Mouse (Mus musculus) thymus, adult 18-20 months (tissue): Measurements from ENCODE around the gene Castor2.

Source experiments
- DNase-seq, 2 experiments: peaks; one replicate each; pipeline ENCODE4 v3.0.0; 2022; ENCODE audit warnings: mixed read lengths in 2 of 2

Gene Castor2

DNA sequence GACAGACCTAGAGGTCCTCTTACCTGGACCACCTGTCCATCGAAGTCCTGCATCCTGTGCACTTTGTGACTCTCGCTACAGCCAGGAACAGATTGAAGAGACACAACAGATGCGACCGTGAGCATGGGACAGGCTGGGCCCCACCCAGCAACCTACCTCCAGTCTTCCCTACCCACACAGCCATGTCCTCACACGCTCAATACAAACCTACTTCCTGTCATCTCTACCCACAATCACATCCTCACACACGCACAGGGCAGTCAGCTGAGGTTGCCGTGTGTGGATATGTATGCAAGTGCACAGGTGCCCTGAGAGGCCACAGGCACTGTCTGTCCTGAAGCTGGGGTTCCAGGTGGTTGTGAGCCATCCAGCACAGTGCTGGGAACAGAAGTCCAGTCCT is 67.1 kb downstream of the Castor2 start:
- no peak for DNase-seq

DNA sequence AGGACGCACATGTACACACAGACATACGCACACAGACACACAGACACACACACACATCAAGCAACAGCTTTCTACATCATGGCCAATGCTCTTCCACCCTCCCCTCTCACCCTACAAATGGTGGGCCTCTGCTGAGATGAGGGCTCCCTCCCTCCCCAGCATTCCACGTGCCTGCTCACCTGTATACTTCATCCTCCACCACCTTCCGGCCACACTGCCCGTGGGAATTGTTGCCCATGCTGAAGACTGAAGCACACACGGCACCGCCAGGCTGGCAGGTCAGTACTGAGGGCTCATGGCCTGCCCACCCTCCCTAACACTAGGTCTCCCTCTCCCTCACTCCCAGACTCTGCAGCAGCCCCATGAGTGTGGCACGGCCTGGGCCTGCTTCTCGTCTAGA is 68.5 kb downstream of the Castor2 start:
- DNase-seq = no peak

DNA sequence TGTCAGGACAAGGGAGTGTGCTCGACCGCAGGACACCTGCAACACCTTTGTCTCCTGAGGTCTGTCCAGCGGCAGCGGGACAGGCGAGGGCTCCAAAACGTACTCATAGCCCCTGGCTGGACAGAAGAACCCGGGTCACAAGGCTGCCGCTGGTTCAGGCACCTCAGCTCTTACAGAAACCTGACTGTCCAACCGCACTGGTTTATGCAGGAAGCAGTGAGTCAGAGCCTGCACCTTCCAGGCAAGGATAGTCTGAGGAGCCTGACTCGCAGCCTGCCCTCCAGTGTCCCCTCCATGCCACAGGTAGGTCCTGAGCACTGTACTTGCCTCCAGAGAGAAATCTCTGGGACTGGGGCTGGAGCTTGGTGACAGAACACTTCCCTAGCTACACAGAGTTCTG is 69.7 kb downstream of the Castor2 start:
- DNase-seq = no peak

DNA sequence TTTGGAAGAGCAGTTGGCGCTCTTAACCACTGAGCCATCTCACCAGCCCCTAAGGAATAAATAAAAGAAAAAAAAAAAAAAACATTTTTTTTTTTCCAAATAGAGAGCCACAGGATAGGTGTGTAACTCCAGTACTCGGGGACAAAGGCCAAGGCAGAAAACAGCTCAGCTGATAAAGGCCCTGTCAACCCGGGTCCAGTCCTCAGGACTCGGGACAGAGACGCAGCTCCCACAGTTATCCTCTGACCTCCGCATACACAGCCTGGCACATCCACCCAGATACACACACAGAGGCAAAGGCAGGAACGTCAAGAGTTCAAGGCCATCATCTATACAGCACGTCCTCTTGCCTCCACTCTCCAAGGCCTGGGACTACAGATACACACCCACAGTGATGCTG is 70.7 kb downstream of the Castor2 start:
- no peak for DNase-seq

DNA sequence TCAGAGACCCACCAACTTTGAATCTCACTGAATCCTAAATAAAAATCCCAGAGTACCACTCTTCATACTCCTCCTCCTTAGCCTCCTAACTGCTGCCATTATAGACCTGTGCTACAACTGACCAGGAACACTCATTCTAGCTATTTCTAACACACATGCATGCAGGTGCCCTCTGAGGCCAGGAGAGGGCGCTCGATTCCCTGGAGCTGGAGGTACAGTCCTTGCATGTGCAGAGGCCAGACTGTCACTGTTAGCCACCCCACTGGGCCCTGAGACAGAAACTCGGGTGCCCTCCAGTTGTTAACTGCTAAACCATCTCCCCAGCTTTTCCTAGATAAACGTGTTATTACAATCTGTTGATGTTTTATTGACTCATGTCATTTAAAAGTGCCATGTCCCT is 73.7 kb downstream of the Castor2 start:
- no peak for DNase-seq

DNA sequence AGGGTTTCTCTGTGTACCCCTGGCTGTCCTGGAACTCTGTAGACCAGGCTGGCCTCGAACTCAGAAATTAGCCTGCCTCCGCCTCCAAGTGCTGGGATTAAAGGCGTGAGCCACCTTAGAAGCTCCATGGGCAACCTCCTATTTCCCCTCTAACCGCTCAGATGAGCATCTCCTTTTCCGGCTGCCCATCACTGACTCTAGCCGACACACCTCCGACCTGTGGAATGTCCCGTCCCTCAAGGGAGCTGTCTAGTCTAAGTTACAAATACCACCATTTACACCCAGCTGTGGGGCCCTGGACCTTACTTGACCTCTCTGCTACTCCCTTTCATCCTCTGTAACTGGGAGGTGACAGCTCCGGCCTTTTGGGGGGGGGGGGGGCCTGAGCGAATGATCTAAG is 76.2 kb downstream of the Castor2 start:
- DNase-seq = no peak

DNA sequence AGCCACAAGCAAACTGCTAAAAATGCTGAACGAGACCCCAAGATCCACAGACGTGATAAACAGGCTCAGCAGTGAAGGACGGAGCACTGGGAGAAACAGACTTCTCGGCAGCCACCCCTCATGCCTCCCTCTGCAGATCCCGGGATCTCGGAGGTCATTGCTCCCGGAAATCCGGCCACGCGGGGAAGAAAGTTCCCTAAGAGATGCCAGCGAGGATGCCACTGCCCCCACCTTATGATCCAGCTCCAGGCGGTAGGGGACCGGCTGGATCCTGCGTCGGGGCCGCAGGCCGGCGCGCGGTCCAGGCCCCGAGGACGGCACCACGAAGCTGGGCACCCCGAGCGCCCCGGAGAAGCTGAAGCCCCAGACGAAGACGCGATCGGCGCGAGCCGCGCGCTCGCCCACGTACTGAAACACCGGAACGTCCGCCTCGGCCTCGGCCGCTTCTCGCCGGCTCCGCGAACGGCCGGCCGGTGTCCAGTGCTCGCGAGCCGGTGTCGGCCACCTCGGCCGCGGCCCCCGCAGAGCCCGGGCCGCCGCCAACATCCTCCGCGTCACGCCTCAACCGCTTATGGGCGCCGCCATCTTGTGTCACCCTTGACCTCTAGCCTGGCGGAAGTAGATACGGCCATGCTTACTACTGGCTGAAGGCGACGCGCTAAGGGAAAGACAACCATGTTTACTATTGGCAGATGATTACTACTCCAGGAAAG is 76.8 kb downstream of the Castor2 start, which contains the start of gene Rcc1l:
Gene Rcc1l, minus strand, starts transcription at position 606 of the 713 bp plus-strand sequence.
- peak; percentile 58 to 77 for DNase-seq

DNA sequence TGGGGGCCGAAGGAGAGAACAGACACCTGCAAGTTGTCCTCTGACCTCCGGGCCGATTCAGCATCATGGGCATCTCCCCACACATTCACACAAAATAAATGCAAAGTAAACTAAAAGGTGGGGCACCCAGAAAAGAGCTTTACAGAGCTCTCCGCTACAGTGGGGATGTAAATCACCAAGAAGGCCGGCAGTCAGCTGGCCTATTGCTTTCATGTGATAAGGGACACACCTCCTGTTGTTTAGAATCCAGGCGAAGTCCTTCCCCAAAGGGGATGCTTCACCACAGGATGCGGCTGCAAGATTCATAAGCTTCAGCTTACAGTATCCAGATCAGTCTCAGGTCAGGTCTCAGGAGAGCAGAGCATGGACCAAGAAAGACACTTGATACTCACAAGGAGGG is 79.0 kb downstream of the Castor2 start:
- DNase-seq = no peak

DNA sequence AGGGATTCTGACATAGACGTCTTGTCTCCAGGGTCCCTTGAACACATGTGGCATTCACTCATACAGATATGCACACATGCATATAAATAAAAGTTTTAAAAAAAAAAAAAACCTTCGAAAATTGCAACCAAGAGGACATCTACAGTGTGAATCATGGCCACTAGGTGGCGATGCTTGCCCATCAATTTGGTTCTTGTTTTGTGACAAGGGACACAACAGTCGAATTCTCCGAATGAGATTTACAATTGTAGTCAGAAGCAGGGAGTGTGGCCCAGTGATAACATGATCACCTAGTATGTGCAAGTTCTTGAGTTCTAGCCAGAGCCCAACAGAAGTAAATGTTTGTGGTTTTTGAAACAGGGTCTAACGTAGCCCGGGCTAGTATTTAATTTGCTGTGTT is 80.4 kb downstream of the Castor2 start:
- DNase-seq = peak; percentile 48 to 67

DNA sequence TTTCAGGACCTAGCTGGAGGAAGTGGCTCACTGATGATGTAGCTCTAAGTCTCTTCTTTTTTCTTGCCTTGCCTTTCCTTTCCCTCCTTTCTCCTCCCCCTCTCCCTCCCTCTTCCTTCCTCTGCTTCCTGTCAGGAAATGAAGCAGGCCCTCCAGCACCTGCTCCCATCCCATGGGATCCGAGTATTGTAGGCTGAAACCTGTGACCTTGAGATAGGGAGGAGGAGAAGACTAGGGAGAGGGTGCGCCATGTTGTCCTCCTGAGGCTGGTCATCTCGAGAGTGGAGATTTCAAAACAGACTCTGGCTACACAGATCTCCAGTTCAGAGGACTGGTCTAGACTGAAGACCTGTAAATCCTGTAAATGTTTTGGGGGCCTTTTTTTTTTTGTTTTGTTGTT is 82.7 kb downstream of the Castor2 start:
- no peak for DNase-seq

DNA sequence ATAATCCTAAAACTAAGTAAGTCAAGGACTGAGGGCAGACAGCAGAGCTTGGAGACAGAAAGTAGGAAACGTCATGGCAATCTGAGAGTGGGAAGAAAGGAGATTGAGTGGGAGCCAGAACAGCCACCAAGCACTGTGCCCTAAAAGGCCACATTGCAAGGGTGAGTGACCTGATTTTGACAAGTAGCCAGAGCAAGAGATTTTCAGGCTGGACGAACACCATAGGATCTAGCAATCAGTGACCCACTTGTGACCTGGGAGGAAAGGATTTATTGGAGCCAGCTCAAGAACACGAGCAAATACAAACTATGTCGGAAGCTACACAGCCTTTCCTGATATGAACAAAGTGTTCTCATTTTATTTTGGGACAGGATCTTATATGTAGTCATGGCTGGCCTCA is 83.2 kb downstream of the Castor2 start:
- no peak for DNase-seq

DNA sequence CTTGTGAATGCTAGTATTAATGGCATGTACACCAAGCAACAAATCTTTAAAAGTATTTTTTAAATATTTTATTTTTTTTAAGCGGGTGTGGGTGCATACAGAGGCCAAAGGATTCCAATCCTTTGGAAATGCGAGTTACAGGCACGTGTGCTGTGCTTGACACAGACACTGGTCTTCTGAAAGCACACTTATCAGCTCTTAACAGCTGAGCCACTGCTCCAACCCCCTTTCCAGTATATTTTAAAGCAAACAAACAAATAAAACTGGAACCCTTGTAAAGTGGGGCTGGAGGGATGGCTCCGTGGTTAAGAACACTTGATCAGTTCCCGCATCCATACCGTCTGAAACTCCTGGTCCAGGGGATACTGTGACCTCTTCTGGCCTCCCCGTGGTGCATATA is 83.7 kb downstream of the Castor2 start:
- no peak for DNase-seq

DNA sequence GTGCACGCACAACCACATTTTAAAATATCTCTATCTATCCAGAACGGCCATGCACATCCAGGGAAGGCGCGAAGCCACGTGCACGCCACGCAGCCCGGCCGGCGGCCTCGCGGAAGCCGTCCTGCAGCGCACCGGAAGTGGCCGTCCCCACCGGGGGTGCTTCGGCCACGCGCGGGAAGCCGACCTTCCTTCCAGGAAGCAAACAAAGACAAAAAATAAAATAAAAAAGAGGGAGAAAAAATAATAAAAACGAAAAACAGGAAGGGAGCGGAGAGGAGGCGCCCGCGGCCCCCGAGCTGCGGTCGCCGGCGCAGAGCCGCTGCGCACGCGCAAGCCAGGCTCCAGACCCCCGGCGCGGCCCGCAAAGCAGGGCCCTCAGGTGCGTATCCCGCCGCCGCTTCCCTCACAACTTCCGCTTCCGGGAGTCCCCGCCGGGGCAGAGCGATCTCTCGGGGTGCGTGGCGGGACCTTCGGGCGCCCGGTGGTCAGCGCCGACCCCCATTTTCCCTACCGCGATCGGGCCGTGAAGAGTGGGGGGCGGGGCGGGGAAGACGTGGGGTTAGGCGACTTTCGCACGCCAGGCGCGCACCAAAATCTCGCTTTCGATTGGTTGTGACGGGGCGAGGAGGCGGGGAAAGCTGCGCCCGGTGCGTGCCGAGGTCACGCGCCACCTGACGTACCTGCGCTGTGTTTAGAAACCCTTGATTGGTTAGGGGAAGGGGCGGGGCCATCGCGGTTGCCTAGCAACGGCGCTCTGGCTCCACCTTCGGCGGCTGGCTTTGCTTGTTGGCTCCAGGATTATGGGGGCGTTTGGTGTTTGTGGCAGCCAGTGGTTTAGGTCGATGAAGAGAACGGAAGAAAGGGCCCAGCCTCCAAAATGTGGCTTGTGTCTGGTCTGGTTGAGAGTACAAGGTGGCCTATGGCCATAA is 84.6 kb downstream of the Castor2 start, which contains the start of gene Gtf2ird2:
Gene Gtf2ird2, plus strand, starts transcription at position 140 of the 929 bp plus-strand sequence.
- peak; percentile 98 to 99 for DNase-seq

DNA sequence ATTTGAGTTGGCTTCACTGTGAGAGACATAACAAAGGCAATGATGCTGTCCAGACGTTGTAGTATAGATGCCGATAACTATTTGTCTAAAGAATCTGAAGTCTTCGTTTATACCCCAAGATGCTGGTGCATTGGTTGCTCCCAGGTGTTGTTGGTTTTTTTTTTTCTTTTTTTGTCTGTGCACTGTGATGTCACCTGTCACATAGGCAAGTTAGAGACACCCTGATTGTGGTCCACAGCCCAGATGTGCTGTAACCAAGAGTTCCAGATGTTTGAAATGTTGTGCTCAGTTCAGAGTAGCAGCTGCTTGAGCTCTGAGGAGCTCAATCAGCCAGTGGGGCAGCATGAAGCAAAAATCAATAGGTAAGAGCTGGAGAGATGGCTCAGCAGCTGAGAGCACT is 86.5 kb downstream of the Castor2 start:
- DNase-seq = no peak

DNA sequence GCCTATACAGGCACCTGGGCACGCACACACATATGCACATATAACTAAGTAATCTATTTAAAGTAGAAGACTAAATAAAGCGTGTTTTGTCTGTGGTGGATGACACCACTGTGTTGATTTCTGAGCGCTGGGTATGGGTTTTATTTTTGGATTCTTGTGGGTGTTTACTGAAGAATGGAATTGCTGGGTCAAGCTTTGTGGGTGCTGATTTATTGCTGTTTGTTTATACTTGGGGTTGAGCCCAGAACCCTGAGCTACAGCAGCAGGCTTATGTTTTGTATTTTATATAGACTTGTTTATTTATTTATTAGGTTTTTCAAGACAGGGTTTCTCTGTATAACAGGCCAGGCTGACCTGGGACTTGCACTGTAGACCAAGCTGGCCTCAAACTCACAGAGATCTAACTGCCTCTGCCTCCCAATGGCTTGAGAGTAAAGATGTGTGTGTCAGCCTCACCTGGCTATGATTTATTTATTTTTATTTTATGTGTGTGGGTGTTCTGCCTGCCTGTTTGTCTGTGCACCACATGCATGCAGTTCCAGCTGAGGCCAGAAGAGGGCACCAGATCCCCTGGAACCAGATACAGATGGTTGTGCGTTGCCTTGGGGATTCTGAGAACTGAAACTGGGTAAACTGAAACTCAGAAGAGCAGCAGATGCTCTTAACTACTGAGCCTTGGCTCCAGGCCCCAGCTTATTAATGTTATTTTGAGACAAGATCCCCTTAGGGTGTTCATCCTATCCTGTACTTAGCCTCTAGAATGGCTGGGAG is 87.6 kb downstream of the Castor2 start:
- DNase-seq = peak in 1 of 2 experiments; percentile 38

DNA sequence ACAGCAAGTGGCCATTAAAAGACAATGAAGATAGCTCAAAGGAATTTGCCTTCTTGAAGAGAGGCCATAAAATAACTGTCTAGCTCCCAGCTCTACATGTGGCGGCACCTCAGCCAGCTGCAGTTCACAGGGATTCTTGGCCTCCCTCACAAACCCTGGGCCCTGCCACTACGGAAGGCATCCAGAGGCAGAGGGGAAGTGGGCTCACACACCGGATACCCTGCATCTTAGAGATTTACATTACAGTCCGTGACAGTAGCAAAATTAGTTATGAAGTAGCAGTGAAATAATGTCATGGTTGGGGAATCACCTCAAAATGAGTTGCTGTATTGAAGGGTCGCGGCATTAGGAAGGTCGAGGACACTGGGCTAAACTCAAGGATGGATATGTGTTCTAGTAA is 89.1 kb downstream of the Castor2 start:
- DNase-seq = no peak

DNA sequence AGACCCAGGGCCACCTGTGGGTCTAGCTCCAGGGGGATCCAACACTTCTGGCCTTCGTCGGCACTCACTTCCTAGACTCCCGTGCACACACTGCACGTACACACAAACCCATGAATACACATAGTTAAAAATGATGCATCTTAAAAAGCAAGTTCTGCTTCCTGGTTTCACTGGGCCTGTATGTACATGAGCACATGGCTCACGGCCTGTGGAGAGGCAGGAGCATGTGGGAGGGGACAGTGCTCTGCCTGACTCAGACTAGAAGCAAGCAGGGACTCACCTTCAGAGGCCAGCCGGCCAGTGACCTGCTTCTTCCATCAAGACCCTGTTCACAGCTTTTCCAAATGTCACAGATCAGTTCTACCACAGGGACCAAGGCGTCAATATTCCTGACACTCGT is 94.2 kb downstream of the Castor2 start:
- DNase-seq = no peak
